Mouse (Mus musculus): ENCODE data around the gene Arhgap15. TPM values are rescaled to one million over a fixed set of nuclear protein-coding genes. Genes with fewer than 3 reads are reported as not detected.

Gene Arhgap15
- polyA plus RNA-seq, 2 experiments: 2.5 to 5.6 TPM

GRCm38 (mm10) chr2:44341091-44341571, 592.5 kb downstream of the Arhgap15 start:
- ATAC-seq (ENCODE audit: insufficient read depth): no peak

DNA sequence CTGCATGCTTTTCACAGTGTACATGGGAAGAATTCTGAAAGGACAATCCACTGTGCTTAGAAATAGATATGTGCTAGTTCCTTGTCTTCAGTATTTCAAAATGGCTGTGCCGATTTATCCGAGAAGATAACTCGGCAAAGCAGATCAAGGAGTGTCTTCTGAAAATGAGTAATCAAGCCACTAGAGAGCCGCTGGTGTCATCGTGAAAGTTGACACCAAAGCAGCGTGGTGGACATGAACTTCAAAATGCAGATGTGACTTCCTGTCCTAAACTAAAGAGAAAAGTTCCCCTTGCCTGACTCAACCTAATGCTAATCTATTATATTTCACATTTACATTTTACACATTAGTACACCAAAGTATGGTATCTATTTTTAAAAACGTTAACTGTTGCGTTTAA, 596.2 kb downstream of the Arhgap15 start:
- 74% methylated on average over 8 of the region's 8 CpGs for WGBS (ENCODE audit: insufficient replicate concordance)

More at GRCm38 (mm10) chr2:44341091-44341571, 592.5 kb downstream of the Arhgap15 start:
- no peak overlapping the region for H3K4me3 ChIP-seq (ENCODE audit: insufficient read depth in 1 of 2, low read depth in 2 of 2, low read length in 2 of 2)
- H3K4me1 ChIP-seq (replicated peaks; ENCODE audit: control insufficient read depth in 2 of 2, insufficient read depth in 2 of 2, low read length in 1 of 2): no peaks in the 10 kb centered on the region
- TF ChIP-seq EP300 (IDR thresholded peaks at IDR 0.05; ENCODE audit: low read depth): no peak
- TF ChIP-seq CTCF (IDR thresholded peaks at IDR 0.05; ENCODE audit: low read depth): no peak
- H3K4me2 ChIP-seq (ENCODE audit: low read depth): no peak overlapping the region
- no peak overlapping the region for H3K9ac ChIP-seq (replicated peaks)
- no peaks in the 10 kb centered on the region for H3K9me3 ChIP-seq (ENCODE audit: control insufficient read depth, low read length)
- DNase-seq (ENCODE audit: low read depth in 3 of 3, low spot score in 3 of 3): no peak
- no peaks in the 10 kb centered on the region for H3K27me3 ChIP-seq (ENCODE audit: control insufficient read depth, insufficient read depth, low read length)
- H3K27ac ChIP-seq: no peak overlapping the region
- WGBS (ENCODE audit: insufficient replicate concordance): 75% methylated on average over 10 of the region's 10 CpGs
- no peaks in the 10 kb centered on the region for H3K36me3 ChIP-seq (replicated peaks; ENCODE audit: control insufficient read depth, insufficient read depth, low read depth)

GRCm38 (mm10) chr2:44345325-44345945, 596.8 kb downstream of the Arhgap15 start:
- Histone ChIP-seq H3K9ac (replicated peaks) (no peak overlapping the region), H3K27me3 (ENCODE audit: control insufficient read depth, insufficient read depth, low read length) (no peaks in the 10 kb centered on the region), H3K27ac (no peak overlapping the region), H3K4me3 (ENCODE audit: insufficient read depth in 1 of 2, low read depth in 2 of 2, low read length in 2 of 2) (no peak overlapping the region), H3K4me1 (replicated peaks; ENCODE audit: control insufficient read depth in 2 of 2, insufficient read depth in 2 of 2, low read length in 1 of 2) (no peaks in the 10 kb centered on the region), H3K4me2 (ENCODE audit: low read depth) (no peak overlapping the region), H3K36me3 (replicated peaks; ENCODE audit: control insufficient read depth, insufficient read depth, low read depth) (no peaks in the 10 kb centered on the region), H3K9me3 (ENCODE audit: control insufficient read depth, low read length) (no peaks in the 10 kb centered on the region)
- no peak for DNase-seq (ENCODE audit: low read depth in 3 of 3, low spot score in 3 of 3)
- no peak for TF ChIP-seq CTCF (IDR thresholded peaks at IDR 0.05; ENCODE audit: low read depth)
- no peak for TF ChIP-seq EP300 (IDR thresholded peaks at IDR 0.05; ENCODE audit: low read depth)
- 67% methylated on average over 5 of the region's 5 CpGs for WGBS (ENCODE audit: insufficient replicate concordance)
- ATAC-seq (ENCODE audit: insufficient read depth): no peak

More for the DNA sequence above, 596.2 kb downstream of the Arhgap15 start:
- H3K4me1 ChIP-seq (replicated peaks; ENCODE audit: control insufficient read depth in 2 of 2, insufficient read depth in 2 of 2, low read length in 1 of 2): no peaks in the 10 kb centered on the region
- DNase-seq (ENCODE audit: low read depth in 3 of 3, low spot score in 3 of 3) (no peak), ATAC-seq (ENCODE audit: insufficient read depth) (no peak)
- no peaks in the 10 kb centered on the region for H3K27me3 ChIP-seq (ENCODE audit: control insufficient read depth, insufficient read depth, low read length)
- H3K9me3 ChIP-seq (ENCODE audit: control insufficient read depth, low read length): no peaks in the 10 kb centered on the region
- H3K4me2 ChIP-seq (ENCODE audit: low read depth): no peak overlapping the region
- H3K9ac ChIP-seq (replicated peaks): no peak overlapping the region
- no peak overlapping the region for H3K4me3 ChIP-seq (ENCODE audit: insufficient read depth in 1 of 2, low read depth in 2 of 2, low read length in 2 of 2)
- no peak overlapping the region for H3K27ac ChIP-seq
- H3K36me3 ChIP-seq (replicated peaks; ENCODE audit: control insufficient read depth, insufficient read depth, low read depth): no peaks in the 10 kb centered on the region
- TF ChIP-seq EP300 (IDR thresholded peaks at IDR 0.05; ENCODE audit: low read depth): no peak
- TF ChIP-seq CTCF (IDR thresholded peaks at IDR 0.05; ENCODE audit: low read depth): no peak

DNA sequence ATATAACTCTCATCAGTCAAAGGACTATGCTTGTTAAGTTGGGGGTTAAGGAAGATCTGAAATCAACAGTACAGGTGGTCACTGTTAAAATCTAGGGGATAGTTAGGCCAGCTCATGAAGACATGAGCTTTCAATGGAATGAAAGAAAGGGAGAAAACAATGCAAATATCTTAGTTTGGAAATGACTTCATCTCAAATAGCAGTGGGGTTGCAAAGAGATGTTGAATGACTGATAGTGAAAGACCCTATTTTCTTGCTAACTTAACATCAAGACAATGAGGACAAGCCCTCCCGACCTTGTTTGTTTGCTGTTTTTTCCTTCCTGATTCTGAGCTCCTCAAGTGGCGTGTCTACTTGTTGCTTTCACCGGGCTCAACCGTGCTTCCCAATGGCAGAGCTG, 597.6 kb downstream of the Arhgap15 start:
- Histone ChIP-seq H3K27ac (no peak overlapping the region), H3K4me1 (replicated peaks; ENCODE audit: control insufficient read depth in 2 of 2, insufficient read depth in 2 of 2, low read length in 1 of 2) (no peaks in the 10 kb centered on the region), H3K4me2 (ENCODE audit: low read depth) (no peak overlapping the region), H3K36me3 (replicated peaks; ENCODE audit: control insufficient read depth, insufficient read depth, low read depth) (no peaks in the 10 kb centered on the region), H3K27me3 (ENCODE audit: control insufficient read depth, insufficient read depth, low read length) (no peaks in the 10 kb centered on the region), H3K4me3 (ENCODE audit: insufficient read depth in 1 of 2, low read depth in 2 of 2, low read length in 2 of 2) (no peak overlapping the region), H3K9ac (replicated peaks) (no peak overlapping the region), H3K9me3 (ENCODE audit: control insufficient read depth, low read length) (no peaks in the 10 kb centered on the region)
- ATAC-seq (ENCODE audit: insufficient read depth) (no peak), DNase-seq (ENCODE audit: low read depth in 3 of 3, low spot score in 3 of 3) (no peak)
- no peak for TF ChIP-seq EP300 (IDR thresholded peaks at IDR 0.05; ENCODE audit: low read depth)
- no peak for TF ChIP-seq CTCF (IDR thresholded peaks at IDR 0.05; ENCODE audit: low read depth)
- WGBS (ENCODE audit: insufficient replicate concordance): 57% methylated on average over 4 of the region's 4 CpGs

GRCm38 (mm10) chr2:44347781-44348180, 599.2 kb downstream of the Arhgap15 start:
- Histone ChIP-seq H3K9me3 (ENCODE audit: control insufficient read depth, low read length) (no peaks in the 10 kb centered on the region), H3K27me3 (ENCODE audit: control insufficient read depth, insufficient read depth, low read length) (no peaks in the 10 kb centered on the region), H3K4me1 (replicated peaks; ENCODE audit: control insufficient read depth in 2 of 2, insufficient read depth in 2 of 2, low read length in 1 of 2) (peaks cover 0 to 4% of the 10 kb centered on the region in 2 experiments; a peak in 2 of 4 replicates), H3K36me3 (replicated peaks; ENCODE audit: control insufficient read depth, insufficient read depth, low read depth) (no peaks in the 10 kb centered on the region), H3K9ac (replicated peaks) (no peak overlapping the region), H3K27ac (no peak overlapping the region), H3K4me2 (ENCODE audit: low read depth) (no peak overlapping the region), H3K4me3 (ENCODE audit: insufficient read depth in 1 of 2, low read depth in 2 of 2, low read length in 2 of 2) (no peak overlapping the region)
- 69% methylated on average over 5 of the region's 5 CpGs for WGBS (ENCODE audit: insufficient replicate concordance)
- no peak for DNase-seq (ENCODE audit: low read depth in 3 of 3, low spot score in 3 of 3)
- ATAC-seq (ENCODE audit: insufficient read depth): no peak
- TF ChIP-seq CTCF (IDR thresholded peaks at IDR 0.05; ENCODE audit: low read depth) (no peak), EP300 (IDR thresholded peaks at IDR 0.05; ENCODE audit: low read depth) (no peak)
